Mouse (Mus musculus) retina, postnatal 1 day (tissue): ENCODE measurements around the gene Timm9.
"Not testable (repeated sequence)": the region's sequence is repeated elsewhere in the genome, so short reads cannot be mapped to it uniquely, and the experiment has no call there.

Experiments used
- DNase-seq: peaks from one replicate; pipeline ENCODE4 v3.0.0-alpha.2; 2012

Gene Timm9

DNA sequence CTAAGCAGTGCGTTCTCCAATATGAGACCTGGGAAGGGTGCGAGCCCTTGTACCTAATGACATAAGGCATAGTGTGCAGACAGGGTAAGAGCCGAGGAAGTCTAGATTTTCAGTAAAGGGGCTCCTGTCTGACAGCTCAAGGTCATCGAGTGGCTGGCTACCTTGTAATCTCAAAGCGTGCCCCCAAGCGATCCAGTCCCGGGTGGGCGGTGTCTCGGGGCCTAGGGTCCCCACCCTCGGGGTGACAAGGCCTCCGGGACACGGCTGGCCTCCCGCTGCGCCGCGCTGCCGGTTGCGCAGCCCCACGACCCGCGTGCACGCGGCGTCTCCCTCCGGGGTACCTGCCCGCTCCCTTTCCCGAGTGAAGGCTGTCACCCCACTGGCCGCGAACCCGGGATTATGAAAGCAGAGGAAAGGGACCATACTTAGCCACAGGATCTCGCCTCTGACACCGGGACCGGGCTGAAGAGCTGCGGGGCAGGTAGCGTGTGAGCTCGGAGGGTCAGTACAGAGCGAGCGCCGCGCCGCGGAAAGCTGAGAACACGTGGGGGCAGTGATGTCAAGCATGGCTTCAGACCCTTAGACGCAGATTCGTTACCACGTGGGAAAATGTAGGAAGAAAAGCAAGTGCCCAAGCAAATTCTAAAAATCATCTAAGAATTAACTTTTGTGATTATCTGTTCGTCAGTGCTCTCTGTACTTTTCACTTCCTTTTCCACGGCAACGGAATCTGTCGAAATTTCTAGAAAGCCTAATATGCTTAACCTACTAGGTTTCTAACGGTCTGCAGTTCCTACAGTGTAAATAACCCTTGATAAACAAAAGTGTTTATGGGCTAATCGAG lies at the start of gene Timm9, which contains the start of gene 2700049A03Rik:
Timm9 (minus strand) TSS at position 555 of the 844 bp plus-strand sequence.
2700049A03Rik (plus strand) TSS at position 719 of the 844 bp plus-strand sequence.
- peak; percentile 96 for DNase-seq

DNA sequence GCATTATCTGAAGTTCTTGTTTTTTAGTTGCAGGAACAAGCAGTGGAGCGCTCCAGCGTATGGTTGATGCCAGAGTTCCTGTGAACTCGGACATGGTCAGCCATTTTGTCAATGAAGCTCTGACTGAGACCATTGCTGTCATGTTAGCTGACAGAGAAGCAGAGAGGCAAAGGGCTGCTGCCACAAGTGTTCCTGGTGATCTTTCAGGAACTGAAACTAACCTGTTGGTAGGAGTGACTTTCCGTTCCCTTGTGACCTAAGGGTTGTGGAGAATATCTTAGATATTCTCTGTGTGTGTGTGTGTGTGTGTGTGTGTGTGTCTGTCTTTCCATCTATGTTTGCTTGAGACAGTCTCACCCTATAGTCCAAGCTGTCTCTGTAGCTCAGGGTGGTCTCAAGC lies 47.9 kb upstream of the Timm9 start:
- no peak for DNase-seq

DNA sequence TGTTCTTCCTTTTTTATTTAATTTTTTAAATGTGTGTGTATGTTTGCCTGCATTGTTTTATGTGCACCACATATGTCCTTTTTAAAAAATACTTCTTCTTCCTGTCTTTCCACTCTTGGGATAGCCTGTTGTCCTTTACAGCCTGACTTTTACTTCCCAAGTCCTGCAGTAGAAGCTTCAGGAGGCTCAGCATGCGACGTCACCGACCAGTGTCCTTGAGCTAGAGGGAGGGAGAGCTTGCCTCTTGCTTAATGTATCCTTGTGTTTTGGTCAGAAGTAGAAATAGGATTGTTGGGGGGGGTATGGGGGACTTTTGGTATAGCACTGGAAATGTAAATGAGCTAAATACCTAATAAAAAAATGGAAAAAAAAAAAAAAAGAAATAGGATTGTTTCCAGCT lies 47.3 kb upstream of the Timm9 start:
- DNase-seq, result no peak

DNA sequence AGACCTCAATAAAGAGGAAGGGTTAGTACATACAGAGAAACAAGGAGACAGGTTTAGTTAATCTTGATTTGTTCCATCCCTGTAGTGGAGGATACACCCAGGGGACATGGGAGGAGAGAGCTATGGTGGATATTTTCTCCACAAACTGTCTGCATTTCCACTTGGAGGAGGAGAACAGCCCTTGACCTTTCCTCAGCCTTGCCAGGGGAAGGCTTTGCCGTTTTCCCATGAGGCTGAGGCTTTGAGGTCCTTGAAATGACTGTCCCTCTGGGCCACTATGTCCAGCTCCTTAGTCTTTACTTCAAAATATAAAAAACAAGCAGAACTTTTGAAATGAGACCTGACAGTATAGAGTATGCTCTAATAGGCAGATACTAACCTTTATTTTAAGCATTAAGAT lies 33.4 kb upstream of the Timm9 start:
- no peak for DNase-seq

DNA sequence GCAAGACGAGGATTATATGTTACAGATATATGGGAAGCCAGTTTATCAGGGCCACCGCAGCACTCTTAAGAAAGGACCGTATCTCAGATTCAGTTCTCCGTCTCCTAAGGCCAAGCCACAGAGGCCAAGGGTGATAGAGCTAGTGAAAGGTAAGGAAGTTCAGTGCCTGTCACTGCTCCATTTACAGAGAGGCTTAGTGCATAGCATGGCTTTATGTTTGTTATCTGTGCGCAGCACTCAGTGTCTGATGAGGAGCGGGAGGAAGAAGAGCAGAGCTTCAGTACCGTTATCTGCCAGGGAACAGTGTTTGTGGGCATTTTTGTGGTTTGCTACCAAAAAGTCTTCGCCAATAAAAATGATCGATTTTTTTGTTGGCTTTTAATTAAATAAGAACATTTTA lies 27.9 kb upstream of the Timm9 start:
- no peak for DNase-seq

DNA sequence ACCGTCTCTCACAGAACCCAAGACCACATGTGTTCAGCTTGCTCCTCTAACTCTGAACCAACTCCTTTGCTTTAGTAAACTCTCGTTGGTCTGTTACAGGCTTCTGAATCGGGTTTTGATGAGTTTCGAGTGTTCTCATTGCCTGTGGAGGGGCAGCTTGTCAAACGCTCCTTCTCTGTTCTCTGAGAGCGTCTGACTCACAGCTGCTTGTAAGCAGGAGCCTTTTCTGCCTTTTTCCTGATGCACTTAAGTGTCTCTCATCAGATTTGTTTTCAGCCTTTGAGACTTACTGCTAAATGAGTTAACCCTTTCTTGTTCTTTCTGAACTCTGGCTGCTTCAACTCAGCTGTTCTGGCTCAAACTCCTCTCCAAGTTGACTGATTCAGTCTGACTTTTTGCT lies 21.5 kb upstream of the Timm9 start:
- DNase-seq, result no peak

DNA sequence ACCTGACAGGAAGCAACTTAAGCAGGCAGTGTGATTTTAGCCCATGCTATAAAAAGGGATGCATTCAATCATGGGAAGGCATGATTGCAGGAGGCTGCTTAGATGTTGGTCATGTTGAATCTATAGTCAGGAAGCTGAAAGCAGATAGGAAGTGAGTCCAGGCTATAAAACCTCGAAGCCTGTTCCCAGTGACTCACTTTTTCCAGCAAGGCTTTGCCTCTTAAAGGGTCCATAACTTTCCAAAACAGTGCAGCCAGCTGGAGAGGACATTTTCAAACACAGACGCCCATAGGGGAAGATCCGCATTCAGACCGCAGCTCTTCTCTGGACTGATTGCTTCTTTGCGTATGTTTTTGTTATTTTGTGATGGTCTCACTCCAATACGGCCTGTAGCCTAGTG lies 18.5 kb upstream of the Timm9 start:
- DNase-seq, result no peak

DNA sequence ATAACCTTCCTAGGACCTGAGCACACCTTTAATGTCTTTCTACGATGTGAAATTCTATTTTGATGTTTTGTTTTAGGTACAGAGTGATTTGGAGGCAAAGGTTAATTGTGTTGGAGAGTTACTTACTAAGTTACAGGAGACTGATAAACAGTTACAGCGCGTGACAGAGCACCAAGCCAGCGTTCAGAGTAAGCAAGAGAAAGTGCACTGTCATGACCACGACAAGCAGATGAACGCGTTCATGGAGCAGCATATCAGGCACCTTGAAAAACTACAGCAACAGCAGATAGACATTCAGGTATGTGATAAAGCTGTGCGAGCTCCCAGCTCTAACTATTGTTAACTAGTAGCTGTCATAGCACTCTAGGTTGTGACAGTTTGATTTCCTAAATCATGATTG lies 13.7 kb upstream of the Timm9 start:
- DNase-seq, result no peak

DNA sequence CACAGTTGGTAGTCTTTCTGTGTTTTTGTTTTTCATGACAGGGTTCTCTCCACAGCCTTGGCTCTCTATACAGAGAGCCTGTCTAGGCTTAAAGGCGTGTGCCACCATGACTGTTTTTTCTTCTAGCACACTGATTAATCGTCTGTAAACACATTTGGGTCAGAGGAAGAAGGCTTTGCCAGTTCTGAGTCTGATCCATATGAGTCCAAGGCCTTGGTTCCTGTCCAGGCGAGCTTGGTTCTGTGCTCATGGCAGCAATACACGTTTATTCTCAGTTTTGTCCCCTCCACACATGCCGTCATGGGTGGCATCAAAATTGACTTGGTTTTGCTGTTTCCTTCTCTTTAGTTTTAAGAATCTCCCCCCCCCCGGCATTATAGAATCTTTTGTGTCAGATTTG lies 13.0 kb upstream of the Timm9 start:
- DNase-seq, result no peak

DNA sequence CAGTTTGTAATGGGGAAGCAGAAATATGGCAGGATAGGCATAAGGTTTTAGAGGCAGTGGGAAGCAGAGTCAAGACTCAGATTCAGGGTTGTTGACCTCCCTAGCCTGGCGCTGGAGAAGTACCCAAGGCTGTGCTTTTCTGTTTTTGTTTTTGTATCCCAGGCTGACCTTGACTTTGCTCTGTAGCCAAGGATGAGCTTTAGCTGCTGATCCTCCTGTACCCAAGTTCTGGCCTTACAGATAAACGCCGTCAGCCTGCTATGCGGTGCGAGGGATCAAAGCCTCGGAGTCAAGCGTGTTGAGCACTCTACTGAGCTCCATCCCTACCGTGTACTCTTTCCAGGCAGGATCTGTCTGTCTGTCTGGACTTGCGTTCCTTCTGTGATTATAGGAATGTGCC lies 12.3 kb upstream of the Timm9 start:
- no peak for DNase-seq

DNA sequence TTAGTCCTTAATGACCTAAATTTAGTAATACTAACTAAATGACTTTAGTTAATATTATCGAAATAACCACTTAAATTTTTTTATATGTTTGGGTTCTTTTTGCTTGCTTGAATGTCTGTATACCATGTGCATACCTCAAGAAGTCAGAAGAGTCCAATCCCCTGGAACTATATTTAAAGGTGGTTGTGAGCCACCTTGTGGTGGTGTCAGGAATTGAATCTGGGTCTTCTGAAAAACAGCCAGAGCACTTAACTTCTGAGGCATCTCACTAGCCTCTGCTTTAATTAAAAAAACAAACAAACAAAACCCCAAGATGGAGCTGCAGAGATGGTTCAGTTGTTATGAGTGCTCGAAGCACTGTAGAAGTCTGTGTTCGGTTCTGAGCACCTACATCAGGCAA lies 11.2 kb upstream of the Timm9 start:
- peak; percentile 57 for DNase-seq

DNA sequence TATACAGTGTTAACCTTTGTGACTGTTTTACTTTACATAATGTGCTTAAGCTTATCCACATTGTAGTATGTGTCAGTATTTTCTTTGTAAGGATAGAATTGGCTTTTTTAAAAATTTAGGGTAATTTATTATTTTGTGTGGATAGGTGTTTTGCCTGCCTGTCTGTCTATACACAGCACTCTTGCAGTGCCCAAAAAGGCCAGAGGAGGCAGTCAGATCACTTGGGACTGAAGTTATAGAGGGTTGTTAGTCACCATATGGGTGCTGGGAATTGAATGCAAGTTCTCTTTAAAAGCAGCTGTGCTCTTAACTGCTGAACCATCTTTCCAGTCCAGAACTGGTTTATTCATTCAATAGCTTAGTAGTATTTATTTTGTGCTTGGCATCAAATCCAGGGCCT lies 4.7 kb upstream of the Timm9 start:
- no peak for DNase-seq

DNA sequence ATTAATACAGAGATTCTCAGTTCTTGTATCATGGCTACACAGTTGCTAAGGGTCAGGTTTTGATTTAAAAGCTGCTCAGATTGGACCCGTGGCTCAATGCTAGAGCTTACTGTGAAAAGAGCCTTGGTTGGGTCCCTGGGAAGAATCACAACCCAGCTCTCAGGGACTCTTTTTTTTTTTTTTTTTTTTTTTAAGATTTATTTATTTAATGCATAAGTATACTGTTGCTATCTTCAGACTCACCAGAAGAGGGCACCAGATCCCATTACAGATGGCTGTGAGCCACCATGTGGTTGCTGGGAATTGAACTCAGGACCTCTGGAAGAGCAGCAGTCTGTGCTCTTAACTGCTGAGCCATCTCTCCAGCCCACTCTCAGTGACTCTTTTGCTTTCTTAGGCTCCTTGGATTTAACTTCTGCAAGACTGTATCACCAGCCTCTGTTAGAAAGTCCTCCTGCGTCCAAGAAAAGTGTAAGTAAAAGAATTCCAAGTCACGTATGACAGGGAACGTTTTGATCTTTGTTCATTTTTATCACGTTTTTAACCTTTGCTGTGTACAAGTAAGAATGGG lies 2.9 kb upstream of the Timm9 start:
- no peak for DNase-seq

DNA sequence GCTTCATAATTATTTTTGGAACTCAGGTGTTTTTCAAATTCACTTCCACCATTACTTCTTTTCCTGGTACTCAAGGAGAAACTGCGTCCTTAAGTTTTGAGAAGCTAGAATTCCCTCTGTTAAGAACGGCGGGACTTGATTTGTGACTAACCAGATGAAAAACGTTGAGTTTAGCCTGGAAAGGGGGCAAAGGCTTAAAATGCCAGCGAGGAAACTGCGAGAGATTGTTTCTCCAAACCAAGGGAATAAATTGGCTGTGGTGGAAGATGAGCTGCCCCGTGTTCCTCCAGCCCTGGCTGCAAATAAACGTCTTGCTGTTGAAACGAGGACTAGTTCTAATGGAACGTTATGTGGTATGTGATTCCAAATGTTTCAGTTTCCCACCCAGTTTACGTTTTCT lies 1.2 kb upstream of the Timm9 start:
- no peak for DNase-seq

DNA sequence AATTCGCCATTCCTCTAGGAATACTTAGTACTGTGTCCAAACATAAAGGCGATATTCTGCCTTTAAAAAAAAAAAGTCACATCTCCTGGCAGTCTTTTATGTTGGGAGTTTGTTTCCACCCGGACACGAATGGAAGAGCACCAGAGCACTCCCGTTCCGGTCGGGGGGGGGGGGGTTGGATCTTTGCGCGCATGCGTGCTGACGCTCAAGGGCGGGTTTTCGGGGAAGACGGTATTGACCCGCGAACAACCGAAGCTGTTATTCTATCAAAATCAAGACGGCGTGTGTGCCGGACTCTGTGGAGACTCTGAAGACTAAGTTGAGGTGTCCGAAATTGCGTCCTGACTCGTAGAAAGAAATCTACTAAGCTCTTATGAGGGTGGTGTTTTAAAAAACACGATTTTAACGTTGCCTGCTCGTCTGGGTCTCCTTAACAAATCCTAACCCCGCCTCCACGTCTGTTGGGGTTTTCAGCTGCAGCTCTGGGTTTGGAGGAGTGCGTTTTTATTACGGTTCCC lies 549 bp upstream of the Timm9 start:
- DNase-seq, result peak; percentile 97

DNA sequence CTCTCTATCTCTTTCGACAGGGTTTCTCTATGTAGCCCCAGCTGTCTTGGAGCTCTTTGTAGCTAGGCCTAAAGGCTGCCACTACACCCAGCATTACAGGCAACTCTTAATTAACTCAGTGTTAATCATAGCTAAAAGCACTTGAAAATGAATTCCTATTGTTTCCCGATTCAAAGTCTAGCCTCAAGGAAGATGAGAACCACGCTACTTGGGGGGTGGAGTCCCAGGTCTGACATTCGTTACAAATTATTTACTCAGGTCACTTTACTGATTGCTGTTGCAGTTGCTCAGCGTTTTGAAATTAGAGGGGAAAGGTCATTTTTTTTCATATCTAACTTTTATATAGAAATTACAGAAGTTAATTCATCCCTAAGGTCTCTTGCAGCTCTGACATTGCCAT lies 903 bp downstream of the Timm9 start:
- no peak for DNase-seq

DNA sequence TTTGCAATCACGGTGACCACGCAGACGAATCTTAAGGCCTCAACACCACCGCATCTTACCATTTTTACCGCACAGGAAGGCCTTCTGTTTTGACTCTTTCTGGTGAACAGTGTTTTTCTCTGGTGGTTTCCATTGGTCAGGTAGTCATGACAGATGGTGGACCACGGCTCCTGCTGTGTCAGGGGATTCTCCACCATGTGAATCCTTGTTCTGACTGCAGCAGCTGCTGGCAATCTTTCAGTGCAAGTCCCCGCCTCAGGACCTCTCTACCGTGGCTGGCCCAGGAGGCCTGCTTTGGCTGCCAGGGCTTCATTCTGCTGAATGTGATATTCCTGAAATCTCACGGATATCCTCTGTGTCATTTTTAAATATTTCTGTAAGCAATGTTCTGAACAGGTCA lies 13.2 kb downstream of the Timm9 start:
- no peak for DNase-seq

DNA sequence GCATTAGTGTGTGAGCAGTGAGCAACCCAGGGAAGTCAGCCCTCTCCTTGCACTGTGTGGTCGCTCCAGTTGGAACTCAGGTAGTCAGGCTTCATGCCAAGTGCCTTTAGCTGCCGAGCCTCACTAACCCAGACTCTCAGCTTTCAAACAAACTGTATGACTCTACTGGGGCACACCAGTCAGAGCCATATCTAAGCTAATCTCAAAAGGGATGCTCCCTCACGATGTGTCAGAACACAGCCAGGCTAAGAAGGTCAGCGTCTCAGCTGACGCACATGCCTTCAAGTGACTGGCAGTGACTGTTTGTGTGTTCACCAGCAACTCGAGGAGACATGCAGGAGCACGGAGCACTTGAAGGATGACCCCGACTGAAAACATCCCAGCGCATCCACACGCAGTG lies 13.8 kb downstream of the Timm9 start:
- no peak for DNase-seq

DNA sequence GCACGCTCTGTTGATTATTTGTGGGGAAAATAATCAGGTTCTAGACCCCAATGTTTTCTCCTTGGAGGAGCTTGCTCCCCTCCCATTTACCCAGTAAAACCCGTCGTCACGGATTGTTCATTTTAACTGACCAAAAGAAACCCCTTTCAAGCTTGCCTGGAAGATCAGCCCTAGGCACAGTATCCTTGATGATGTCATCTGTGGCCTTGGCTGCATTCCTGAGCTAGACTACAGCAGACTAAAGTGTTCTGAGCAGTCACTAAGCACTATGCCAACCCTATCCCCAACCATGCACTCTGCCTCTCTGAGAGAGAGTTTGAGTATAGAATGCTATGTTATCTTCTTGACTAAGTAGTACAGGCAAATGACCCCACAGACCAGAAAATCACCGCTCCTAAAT lies 20.1 kb downstream of the Timm9 start:
- DNase-seq, result no peak

DNA sequence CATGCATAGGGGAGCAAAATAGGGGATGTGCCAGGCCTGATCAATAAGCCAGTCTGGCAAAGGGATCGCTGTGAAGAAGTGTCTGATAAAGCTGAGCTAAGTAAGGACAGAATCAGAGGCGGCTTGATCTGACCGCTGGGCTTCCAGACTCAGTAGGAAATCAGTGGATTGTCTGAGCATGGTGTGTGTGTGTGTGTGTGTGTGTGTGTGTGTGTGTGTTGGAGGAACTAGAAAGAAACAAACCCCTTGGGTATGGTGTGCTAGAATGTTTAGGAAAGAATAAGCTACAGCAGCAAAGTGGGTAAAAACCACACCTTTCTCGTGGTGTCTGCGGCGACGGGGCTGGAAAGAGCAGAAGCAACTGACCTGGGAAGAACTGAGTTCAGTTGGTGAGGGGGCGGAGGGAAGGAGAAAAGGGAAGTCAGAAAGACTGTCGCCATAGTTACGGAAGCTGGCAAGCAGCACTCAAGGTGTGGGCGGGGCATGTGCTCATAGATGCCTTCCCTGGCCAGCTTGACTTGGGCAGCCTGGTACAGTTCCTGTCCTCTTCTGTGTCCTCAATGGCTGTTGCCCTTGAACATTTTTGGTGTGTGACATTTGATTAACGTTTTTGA lies 22.7 kb downstream of the Timm9 start:
- peak; percentile 71 for DNase-seq

DNA sequence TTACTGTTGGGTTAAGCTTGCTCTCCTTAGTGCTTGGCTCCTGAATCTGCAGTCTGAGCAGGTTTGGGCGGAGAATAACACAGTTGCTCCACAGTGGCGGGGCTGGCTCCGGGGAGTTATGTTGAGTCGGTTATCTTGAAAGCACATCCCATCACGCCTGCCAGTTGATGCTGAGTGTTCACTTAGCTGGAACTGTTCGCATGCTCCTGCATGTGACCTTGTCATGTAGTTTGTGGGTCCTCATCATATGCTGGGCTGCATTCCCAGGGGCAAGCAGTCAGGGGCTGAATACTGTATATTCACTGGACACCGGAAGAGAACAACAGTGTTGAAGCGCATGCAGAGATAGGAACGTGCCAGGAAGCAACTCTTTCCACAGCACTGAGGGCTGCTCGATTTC lies 23.4 kb downstream of the Timm9 start:
- DNase-seq, result no peak

DNA sequence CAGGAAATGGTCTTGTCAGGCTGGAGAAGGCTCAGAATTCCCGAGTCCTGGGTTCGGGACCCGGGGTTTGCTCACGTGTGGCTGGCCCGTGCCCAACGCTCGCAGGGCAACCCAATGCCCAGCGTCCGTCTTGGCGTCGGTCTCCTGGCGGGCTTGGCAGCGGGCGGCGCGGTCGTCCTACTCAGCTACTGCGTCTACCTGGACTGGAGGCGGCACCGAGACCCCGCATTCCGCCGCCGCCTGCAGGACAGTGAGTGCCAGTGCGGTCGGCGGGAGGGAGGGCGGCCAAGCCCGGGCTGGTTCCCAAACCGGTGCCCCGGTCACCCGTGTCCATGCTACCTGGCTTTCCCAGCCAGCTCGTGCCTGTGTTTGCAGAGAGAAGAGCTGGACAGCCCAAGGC lies 25.2 kb downstream of the Timm9 start, which contains the start of gene Tomm20l:
Tomm20l (plus strand) TSS at position 98 of the 400 bp plus-strand sequence.
- peak; percentile 53 for DNase-seq

DNA sequence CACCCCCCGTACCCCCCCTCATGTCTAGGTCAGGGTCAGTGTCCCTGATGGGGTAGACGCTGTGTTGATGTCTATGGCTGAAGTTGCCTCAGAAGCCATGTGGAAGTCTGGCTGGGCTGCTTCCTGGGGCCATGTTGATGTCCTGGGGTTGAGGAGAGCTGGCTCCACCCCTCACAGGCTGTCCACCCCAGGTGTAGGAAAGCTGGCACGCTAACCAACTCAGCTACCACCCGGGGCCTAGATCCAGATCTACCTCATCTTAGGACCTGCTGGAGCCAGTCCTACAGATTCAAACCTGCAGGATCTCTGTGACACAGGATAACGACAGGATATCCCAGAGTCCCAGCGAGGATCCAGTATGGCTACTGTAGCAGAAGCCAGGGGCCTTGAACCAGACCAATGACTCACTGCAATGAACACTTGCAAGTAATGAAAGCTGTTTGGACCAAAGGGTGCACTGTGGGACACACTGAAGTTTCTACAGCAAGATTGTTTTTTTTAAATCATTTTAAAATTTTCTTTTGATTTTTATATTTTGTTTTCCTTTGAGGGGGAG lies 29.2 kb downstream of the Timm9 start:
- DNase-seq, result no peak

DNA sequence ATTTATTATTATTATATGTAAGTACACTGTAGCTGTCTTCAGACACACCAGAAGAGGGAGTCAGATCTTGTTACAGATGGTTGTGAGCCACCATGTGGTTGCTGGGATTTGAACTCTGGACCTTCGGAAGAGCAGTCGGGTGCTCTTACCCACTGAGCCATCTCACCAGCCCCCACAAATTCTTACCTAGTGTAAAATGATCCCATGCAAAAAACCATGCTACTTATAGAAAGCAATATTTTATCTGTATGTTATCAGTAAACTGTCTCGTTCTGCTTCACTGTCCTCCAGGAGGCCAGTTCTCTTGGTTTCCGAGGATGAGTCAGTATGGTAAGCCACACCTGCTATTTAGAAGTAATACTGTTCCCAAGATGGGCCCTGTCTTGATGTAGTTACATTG lies 32.2 kb downstream of the Timm9 start:
- not testable (repeated sequence) for DNase-seq
